Mouse (Mus musculus): ENCODE measurements around the gene Cbfa2t2. TPM values are rescaled to one million over a fixed set of nuclear protein-coding genes. Genes with fewer than 3 reads are reported as not detected.

Cbfa2t2 gene
- polyA plus RNA-seq, 1 experiment from 2014 or later: 9.0 TPM

- WGBS (ENCODE audit: missing documents): 11% methylated on average over 47 of the region's 48 CpGs
- H3K27ac ChIP-seq: peak overlapping the region; percentile 28; the same call in 1 of the 2 replicates
- no peaks in the 10 kb centered on the region for H3K79me2 ChIP-seq (ENCODE audit: inconsistent target)
- H3K4me3 ChIP-seq (ENCODE audit: inconsistent target): peak overlapping the region; percentile 30
- no peaks in the 10 kb centered on the region for H3K36me3 ChIP-seq (ENCODE audit: inconsistent target)
Observed at GRCm38 (mm10) chr2:154549127-154549885, 113.0 kb downstream of the Cbfa2t2 start.

- H3K4me3 ChIP-seq (ENCODE audit: inconsistent target): no peak overlapping the region
- WGBS (ENCODE audit: missing documents): 23% methylated on average over 20 of the region's 20 CpGs
Observed at GRCm38 (mm10) chr2:154549886-154550189, 113.6 kb downstream of the Cbfa2t2 start.

GRCm38 (mm10) chr2:154550937-154551336, 114.7 kb downstream of the Cbfa2t2 start:
- 74% methylated on average over 2 of the region's 2 CpGs for WGBS (ENCODE audit: missing documents)
- no peaks in the 10 kb centered on the region for H3K36me3 ChIP-seq (ENCODE audit: inconsistent target)

More at GRCm38 (mm10) chr2:154549886-154550189, 113.6 kb downstream of the Cbfa2t2 start:
- Histone ChIP-seq H3K79me2 (ENCODE audit: inconsistent target) (no peaks in the 10 kb centered on the region), H3K27ac (no peak overlapping the region), H3K36me3 (ENCODE audit: inconsistent target) (no peaks in the 10 kb centered on the region)

GRCm38 (mm10) chr2:154551476-154551875, 115.2 kb downstream of the Cbfa2t2 start, which contains the start of gene Actl10:
Gene Actl10 (plus strand): TSS chr2:154551776.
- Histone ChIP-seq H3K79me2 (ENCODE audit: inconsistent target) (no peaks in the 10 kb centered on the region), H3K4me3 (ENCODE audit: inconsistent target) (no peak within 1 kb of the TSS), H3K36me3 (ENCODE audit: inconsistent target) (no peaks in the 10 kb centered on the region), H3K27ac (no peak within 1 kb of the TSS)
- 90% methylated on average over 4 of the region's 4 CpGs for WGBS (ENCODE audit: missing documents)

More at GRCm38 (mm10) chr2:154550937-154551336, 114.7 kb downstream of the Cbfa2t2 start:
- no peaks in the 10 kb centered on the region for H3K79me2 ChIP-seq (ENCODE audit: inconsistent target)
- no peak overlapping the region for H3K27ac ChIP-seq
- no peak overlapping the region for H3K4me3 ChIP-seq (ENCODE audit: inconsistent target)

- Histone ChIP-seq H3K36me3 (ENCODE audit: inconsistent target) (no peaks in the 10 kb centered on the region), H3K79me2 (ENCODE audit: inconsistent target) (no peaks in the 10 kb centered on the region), H3K4me3 (ENCODE audit: inconsistent target) (no peak overlapping the region), H3K27ac (no peak overlapping the region)
- 66% methylated on average over 21 of the region's 21 CpGs for WGBS (ENCODE audit: missing documents)
Observed at GRCm38 (mm10) chr2:154551927-154552326, 115.6 kb downstream of the Cbfa2t2 start.

- no peaks in the 10 kb centered on the region for H3K36me3 ChIP-seq (ENCODE audit: inconsistent target)
- no peaks in the 10 kb centered on the region for H3K79me2 ChIP-seq (ENCODE audit: inconsistent target)
- WGBS (ENCODE audit: missing documents): 24% methylated on average over 26 of the region's 27 CpGs
- no peak overlapping the region for H3K4me3 ChIP-seq (ENCODE audit: inconsistent target)
- no peak overlapping the region for H3K27ac ChIP-seq
Observed at GRCm38 (mm10) chr2:154552424-154552907, 116.2 kb downstream of the Cbfa2t2 start.

- WGBS (ENCODE audit: missing documents): 96% methylated on average over 6 of the region's 6 CpGs
- no peaks in the 10 kb centered on the region for H3K79me2 ChIP-seq (ENCODE audit: inconsistent target)
- no peaks in the 10 kb centered on the region for H3K36me3 ChIP-seq (ENCODE audit: inconsistent target)
Observed at GRCm38 (mm10) chr2:154555235-154555634, 119.0 kb downstream of the Cbfa2t2 start.

GRCm38 (mm10) chr2:154557184-154557832, 121.0 kb downstream of the Cbfa2t2 start:
- Histone ChIP-seq H3K27ac (no peak overlapping the region), H3K4me3 (ENCODE audit: inconsistent target) (no peak overlapping the region), H3K36me3 (ENCODE audit: inconsistent target) (peaks cover 14% of the 10 kb centered on the region), H3K79me2 (ENCODE audit: inconsistent target) (no peaks in the 10 kb centered on the region)
- WGBS (ENCODE audit: missing documents): 79% methylated on average over 5 of the region's 5 CpGs

More at GRCm38 (mm10) chr2:154555235-154555634, 119.0 kb downstream of the Cbfa2t2 start:
- Histone ChIP-seq H3K4me3 (ENCODE audit: inconsistent target) (no peak overlapping the region), H3K27ac (no peak overlapping the region)

GRCm38 (mm10) chr2:154558264-154559039, 122.2 kb downstream of the Cbfa2t2 start, which contains the start of gene Necab3:
Gene Necab3 (minus strand): TSS chr2:154558890.
- no peaks in the 10 kb centered on the region for H3K79me2 ChIP-seq (ENCODE audit: inconsistent target)
- WGBS (ENCODE audit: missing documents): 21% methylated on average over 31 of the region's 34 CpGs
- H3K36me3 ChIP-seq (ENCODE audit: inconsistent target): peaks cover 24% of the 10 kb centered on the region
- no peak within 1 kb of the TSS for H3K27ac ChIP-seq
- no peak within 1 kb of the TSS for H3K4me3 ChIP-seq (ENCODE audit: inconsistent target)

GRCm38 (mm10) chr2:154563612-154564170, 127.4 kb downstream of the Cbfa2t2 start:
- Histone ChIP-seq H3K4me3 (ENCODE audit: inconsistent target) (no peak overlapping the region), H3K36me3 (ENCODE audit: inconsistent target) (peaks cover 26% of the 10 kb centered on the region), H3K27ac (no peak overlapping the region), H3K79me2 (ENCODE audit: inconsistent target) (peaks cover 39% of the 10 kb centered on the region)
- WGBS (ENCODE audit: missing documents): 96% methylated on average over 22 of the region's 22 CpGs

- 95% methylated on average over 3 of the region's 3 CpGs for WGBS (ENCODE audit: missing documents)
- H3K4me3 ChIP-seq (ENCODE audit: inconsistent target): no peak overlapping the region
- peaks cover 24% of the 10 kb centered on the region for H3K36me3 ChIP-seq (ENCODE audit: inconsistent target)
- no peak overlapping the region for H3K27ac ChIP-seq
- H3K79me2 ChIP-seq (ENCODE audit: inconsistent target): peaks cover 41% of the 10 kb centered on the region
Observed at GRCm38 (mm10) chr2:154565562-154565961, 129.3 kb downstream of the Cbfa2t2 start.

GRCm38 (mm10) chr2:154566641-154567040, 130.4 kb downstream of the Cbfa2t2 start:
- peaks cover 16% of the 10 kb centered on the region for H3K36me3 ChIP-seq (ENCODE audit: inconsistent target)
- no peak overlapping the region for H3K27ac ChIP-seq
- peaks cover 41% of the 10 kb centered on the region for H3K79me2 ChIP-seq (ENCODE audit: inconsistent target)
- 92% methylated on average over 8 of the region's 8 CpGs for WGBS (ENCODE audit: missing documents)
- no peak overlapping the region for H3K4me3 ChIP-seq (ENCODE audit: inconsistent target)

- H3K4me3 ChIP-seq (ENCODE audit: inconsistent target): peak overlapping the region; percentile 82
Observed at GRCm38 (mm10) chr2:154567766-154568165, 131.5 kb downstream of the Cbfa2t2 start.

More at GRCm38 (mm10) chr2:154567766-154568165, 131.5 kb downstream of the Cbfa2t2 start:
- Histone ChIP-seq H3K36me3 (ENCODE audit: inconsistent target) (peaks cover 9% of the 10 kb centered on the region), H3K27ac (peak overlapping the region; percentile 79), H3K79me2 (ENCODE audit: inconsistent target) (peaks cover 41% of the 10 kb centered on the region)
- WGBS (ENCODE audit: missing documents): 94% methylated on average over 2 of the region's 2 CpGs

Measured in macrophage (primary cell).